Mouse (Mus musculus) heart, postnatal 0 days (tissue): ENCODE measurements around the gene Rfx4.

Experiments
- CTCF ChIP-seq: IDR thresholded peaks from 2 replicates; pipeline ENCODE4 v1.5.1; 2016; ENCODE audit warnings: antibody characterized with exemption, control low read depth, low read depth
- EP300 ChIP-seq: IDR thresholded peaks from 2 replicates; pipeline ENCODE4 v1.6.1; 2016; ENCODE audit warnings: antibody characterized with exemption, low read depth

DNA sequence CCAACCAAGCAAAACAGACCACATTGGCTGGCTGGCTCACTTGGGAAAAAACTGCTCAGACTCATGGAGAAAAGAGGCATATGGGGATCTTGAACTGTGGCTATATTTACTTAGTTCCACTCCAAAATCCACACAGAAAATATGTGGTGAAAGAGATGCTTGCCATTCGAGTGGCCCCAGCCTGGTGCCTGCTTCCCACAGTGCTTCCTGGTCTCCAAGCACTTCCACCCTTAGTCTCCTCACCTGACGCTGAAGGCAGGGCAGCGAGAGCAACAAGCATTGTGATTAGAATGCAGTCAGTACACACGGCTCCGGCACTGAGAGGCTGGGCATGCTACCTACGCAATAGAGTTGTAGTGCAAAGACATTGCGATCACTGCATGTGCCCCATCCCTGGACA, 111.7 kb downstream of the Rfx4 start:
- TF ChIP-seq CTCF (no peak), EP300 (no peak)
